Mouse (Mus musculus) olfactory bulb, adult 2 months (tissue): Measurements from ENCODE around the gene Prss50. TPM values are rescaled to one million over a fixed set of nuclear protein-coding genes. Genes with fewer than 3 reads are reported as not detected.

Experiments used
- H3K27ac ChIP-seq: fragments of 200-500 bp; 2 replicates; pipeline ENCODE4 v1.5.1; 2012; ENCODE audit warnings: low read depth, low read length; ENCODE audit not compliant: insufficient read depth
- H3K4me1 ChIP-seq: fragments of 200-500 bp; 2 replicates; pipeline ENCODE4 v1.6.1; 2012; ENCODE audit warnings: low read length; ENCODE audit not compliant: control insufficient read depth, insufficient read depth
- H3K4me3 ChIP-seq: fragments of 200-500 bp; 2 replicates; pipeline ENCODE4 v1.5.1; 2012; ENCODE audit warnings: mild to moderate bottlenecking, low read depth, low read length, moderate library complexity; ENCODE audit not compliant: insufficient read depth
- CTCF ChIP-seq: fragments of 200-500 bp; IDR thresholded peaks from 2 replicates; pipeline ENCODE4 v1.5.1; 2012; ENCODE audit warnings: low read depth, mild to moderate bottlenecking, low read length, moderate library complexity; ENCODE audit not compliant: insufficient read depth
- POLR2A ChIP-seq: fragments of 200-500 bp; IDR thresholded peaks from 2 replicates; pipeline ENCODE4 v1.6.1; 2012; ENCODE audit warnings: mild to moderate bottlenecking, low read depth, low read length, moderate library complexity; ENCODE audit not compliant: insufficient read depth
- WGBS: fragments of 180-500 bp; shearing (Covaris S2); methylation state at CpG from one replicate; pipeline ENCODE4 v1.1.7; 2018; 5-methylcytosine and 5-hydroxymethylcytosine counted together
- polyA plus RNA-seq: library from polyadenylated mRNA; stranded (reverse); fragments of >200 nt; gene quantifications from 2 replicates; pipeline ENCODE4 v1.2.4, GENCODE M21; 2012; ENCODE audit warnings: low replicate concordance; ENCODE audit not compliant: missing spikeins, insufficient read depth, insufficient read length

Prss50 gene
- polyA plus RNA-seq, 1 experiment: not detected

DNA sequence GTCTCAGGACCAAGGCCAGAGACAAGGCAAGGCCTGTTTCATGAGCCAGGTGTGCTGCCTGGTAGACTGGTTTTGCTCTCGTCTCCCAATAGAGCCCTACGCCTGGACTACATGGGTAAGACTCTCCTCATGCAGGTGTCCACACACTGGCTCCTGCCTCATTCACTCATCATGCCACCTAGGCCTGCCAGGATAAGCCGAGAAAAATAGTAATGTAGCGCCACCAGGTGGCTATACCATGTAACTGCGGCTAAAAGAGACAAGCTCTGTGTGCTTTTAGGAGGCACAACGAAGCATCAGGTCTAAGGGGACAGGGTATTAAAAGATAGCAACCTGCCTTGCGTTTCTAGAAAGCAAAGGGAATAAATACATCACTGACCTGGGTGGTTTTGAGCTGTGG lies 13.3 kb downstream of the Prss50 start:
- Histone ChIP-seq H3K4me3 (no peak overlapping the region), H3K4me1 (peaks cover 9% of the 10 kb centered on the region), H3K27ac (no peak overlapping the region)
- WGBS: 33% methylated on average over 7 of the region's 7 CpGs
- TF ChIP-seq CTCF (peak; percentile 39; the same call in 1 of the 2 replicates), POLR2A (no peak)

DNA sequence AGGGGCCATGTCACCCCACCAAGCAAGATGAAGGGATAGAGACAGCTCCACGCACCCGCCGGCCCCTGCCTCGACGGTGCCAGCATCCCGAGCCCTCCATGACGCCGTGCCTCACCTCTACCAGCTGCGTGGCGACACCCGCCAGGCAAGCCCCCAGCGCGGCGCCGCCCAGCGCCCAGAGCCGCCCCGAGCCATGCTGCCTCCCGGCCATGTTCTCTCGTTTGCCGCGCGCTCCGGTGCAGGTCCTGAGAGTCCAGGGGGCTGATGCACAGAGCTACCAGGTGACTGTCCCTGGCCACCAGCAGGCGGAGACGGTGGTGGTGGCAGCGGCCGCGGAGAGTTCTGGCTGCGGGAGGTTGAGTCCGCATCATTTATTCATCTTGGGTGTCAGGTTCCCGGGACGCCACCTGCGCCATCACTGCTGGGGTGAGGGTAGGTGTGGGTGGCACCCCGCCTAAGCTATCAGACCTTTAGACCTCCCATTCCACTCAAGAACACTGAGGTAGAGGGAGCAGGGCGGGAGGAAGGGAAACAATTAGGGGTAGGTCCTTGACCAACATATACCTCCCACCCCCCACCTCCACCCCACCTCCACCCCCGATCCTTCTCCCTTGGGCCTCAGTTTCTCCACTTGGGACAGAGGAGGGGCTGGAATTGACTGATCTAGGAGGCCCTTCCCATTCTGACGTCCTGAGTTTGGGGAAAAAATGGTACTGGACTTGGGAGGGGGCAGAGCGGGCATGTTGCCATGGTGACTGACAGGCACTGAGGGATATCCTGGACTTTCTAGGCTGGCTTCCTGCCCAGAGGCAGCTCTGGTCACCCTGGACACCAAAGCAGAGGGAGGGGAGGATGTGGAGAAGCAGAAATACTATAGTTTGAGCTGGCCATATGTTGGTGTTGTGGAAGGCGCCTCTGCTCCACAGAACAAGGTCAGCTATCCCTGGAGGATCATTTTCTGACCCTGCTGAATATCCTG lies 16.2 kb downstream of the Prss50 start:
- H3K27ac ChIP-seq: no peak overlapping the region
- H3K4me1 ChIP-seq: peaks cover 9% of the 10 kb centered on the region
- WGBS: 12% methylated on average over 40 of the region's 40 CpGs
- TF ChIP-seq POLR2A (no peak), CTCF (no peak)
- H3K4me3 ChIP-seq: peak overlapping the region; percentile 28

DNA sequence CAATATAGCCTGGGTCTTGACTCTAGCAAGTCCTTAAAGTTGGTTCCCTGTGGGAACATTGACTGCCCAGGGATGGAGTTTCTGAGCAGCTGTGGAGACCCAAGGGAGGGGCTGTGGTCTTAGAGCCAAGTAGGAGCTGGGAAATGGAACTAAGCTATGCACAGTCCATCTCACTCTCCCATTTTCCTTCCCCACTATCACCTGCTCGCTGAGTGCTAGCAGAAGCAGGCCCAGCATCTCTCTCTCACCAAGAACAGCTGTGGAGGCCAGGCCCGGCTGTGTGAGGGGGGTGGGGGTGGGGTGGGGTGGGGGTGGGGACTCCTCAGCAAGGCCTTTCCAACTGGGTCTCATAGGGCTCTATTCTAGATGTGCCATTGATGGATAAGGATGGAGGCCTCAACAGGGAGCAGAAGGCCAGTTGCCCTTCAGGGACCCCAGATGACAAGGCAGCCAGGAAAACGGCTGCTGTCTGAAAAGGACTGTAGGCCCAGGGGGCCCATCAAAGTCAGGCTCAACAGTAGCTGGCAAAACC lies 17.0 kb downstream of the Prss50 start:
- WGBS: 34% methylated on average over 3 of the region's 3 CpGs
- no peak for TF ChIP-seq POLR2A
- TF ChIP-seq CTCF: no peak
- Histone ChIP-seq H3K27ac (no peak overlapping the region), H3K4me1 (peaks cover 14% of the 10 kb centered on the region), H3K4me3 (no peak overlapping the region)

DNA sequence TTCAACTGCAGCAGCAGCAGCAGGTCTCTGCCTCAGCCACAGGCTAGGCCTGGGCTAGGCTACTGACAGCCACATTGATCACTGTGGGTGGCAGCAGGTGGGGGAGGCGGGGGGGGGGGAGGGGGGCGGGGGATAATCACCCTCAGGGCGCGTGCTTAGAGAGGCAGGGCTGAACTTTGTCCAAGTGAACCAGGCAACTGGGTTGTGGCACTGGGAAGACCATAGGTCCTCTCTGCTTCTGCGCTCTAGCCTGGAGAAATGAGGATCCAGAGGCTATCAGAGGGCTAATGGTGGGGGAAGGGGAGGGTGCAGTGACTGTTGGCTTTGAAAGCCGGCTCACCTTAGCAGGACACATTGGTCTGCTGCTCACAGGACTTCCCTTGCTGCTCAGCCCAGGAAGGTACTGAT lies 17.5 kb downstream of the Prss50 start:
- TF ChIP-seq POLR2A (no peak), CTCF (no peak)
- 39% methylated on average over 6 of the region's 6 CpGs for WGBS
- no peak overlapping the region for H3K4me3 ChIP-seq
- peaks cover 20% of the 10 kb centered on the region for H3K4me1 ChIP-seq
- H3K27ac ChIP-seq: no peak overlapping the region

DNA sequence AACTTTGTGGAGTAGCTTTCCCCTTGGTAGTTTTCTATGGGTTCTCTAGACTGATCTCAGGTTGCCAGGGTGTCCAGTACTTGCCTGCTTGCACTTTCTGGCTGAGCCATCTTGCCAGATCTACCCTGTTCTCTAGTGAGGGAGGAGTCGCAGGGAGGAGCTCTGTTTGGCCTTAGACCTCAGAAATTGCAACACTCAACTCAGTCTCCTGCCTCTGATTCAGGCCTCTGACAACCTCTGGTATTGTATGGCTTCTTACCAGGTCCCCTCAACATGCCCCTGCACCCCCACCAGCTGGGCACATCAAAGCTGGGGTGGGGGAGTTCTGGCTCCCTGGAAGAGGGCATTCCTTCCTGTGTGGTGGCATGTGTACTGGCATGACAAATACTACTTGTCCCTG lies 19.6 kb downstream of the Prss50 start:
- Histone ChIP-seq H3K4me3 (no peak overlapping the region), H3K27ac (no peak overlapping the region), H3K4me1 (peaks cover 22% of the 10 kb centered on the region)
- no peak for TF ChIP-seq POLR2A
- no peak for TF ChIP-seq CTCF
- WGBS: 75% methylated on average over 1 of the region's 1 CpGs

DNA sequence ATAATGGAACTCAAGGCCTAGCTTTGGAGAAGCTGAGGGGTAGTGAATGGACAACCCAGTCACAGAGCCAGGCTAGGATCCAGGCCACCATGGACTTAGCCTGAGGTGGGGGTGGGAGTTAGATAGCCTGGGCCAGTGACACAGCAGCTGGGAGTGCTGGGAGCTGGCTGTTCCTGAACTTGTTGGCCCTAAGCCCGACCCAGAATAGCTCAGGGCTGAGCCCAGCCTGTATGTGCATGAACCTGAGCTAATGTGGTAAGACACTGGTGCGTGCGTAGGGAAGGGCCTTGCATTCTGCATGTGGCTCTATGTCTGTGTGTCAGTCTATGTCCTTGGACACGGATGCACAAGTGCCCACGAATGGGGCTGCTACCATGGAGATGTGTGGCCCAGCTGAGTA lies 20.1 kb downstream of the Prss50 start:
- Histone ChIP-seq H3K4me1 (peaks cover 22% of the 10 kb centered on the region), H3K27ac (no peak overlapping the region), H3K4me3 (no peak overlapping the region)
- TF ChIP-seq CTCF: no peak
- TF ChIP-seq POLR2A: no peak
- WGBS: 82% methylated on average over 5 of the region's 5 CpGs

DNA sequence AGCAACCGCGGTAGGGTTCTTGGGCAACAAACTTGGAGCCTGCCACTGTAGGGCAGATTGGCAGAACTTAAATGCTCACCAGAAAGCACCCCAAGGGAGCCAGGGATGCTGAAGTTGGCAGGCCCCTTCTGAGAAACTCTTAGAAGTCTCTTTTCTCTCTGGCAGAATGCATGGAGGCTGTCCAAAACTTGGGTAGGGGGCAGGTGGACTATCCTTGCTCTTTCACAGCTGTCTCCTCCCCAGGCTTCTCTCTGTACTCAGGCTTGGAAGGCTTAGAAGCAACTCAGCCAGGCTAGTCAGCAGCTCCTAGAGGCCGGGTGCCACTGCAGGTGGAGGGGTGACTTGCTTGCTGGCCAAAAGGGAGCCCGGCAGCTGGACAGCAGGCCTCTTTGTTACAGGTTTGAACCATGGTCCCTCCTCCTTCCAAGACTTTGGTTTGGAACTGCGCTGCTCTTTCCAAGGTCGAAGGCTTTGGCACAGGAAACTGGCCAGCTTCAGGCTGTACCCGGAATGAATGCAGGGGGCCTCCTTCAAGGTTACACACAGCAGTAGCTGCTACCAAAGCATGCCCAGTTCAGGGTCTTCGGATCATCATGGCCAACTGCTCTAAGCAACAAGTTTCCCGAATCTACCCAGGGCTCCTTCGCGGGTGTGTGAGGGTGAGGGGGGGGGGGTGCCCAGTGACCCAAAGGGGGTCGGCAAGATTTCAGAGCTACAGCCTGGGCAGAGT lies 21.6 kb downstream of the Prss50 start, which contains the start of gene Als2cl:
Gene Als2cl, plus strand, starts transcription at position 680 of the 730 bp plus-strand sequence.
- WGBS: 25% methylated on average over 12 of the region's 12 CpGs
- Histone ChIP-seq H3K27ac (0 out of 2 replicates have a peak within 1 kb of the TSS, but pooled peaks have one; percentile 21), H3K4me3 (peak within 1 kb of the TSS; percentile 46), H3K4me1 (peaks cover 13% of the 10 kb centered on the region)
- TF ChIP-seq POLR2A: no peak
- no peak for TF ChIP-seq CTCF

DNA sequence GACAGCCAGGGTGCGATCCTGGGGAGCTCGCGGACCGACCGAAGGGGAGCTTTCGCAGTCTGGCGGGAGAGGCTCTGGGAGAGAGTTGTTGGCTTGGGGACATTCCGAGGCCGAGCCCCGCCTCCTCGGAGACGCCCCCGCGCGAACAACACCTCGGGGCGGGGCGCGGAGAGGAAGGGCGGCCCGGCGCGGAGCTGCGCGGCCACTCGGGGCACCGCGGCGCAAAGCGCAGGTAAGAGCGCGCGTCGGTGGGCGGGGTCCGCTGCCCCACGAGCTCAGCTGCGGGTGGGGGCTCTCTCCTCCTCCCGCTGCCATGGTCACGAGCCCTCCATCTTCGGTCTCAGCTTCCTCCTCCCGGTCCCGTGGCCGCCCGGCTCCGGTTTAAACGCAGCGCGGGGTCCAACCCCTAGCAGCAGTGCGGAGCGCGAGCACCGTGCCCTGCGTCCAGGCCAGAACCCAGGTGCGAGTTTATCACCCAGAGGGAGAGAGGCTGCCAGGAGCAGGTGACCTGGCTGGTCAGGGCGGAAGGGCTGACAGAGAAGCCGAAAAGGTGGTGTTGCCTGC lies 22.3 kb downstream of the Prss50 start, which contains the start of gene Tmie:
Gene Tmie, minus strand, starts transcription at position 116 of the 564 bp plus-strand sequence.
- no peak for TF ChIP-seq POLR2A
- TF ChIP-seq CTCF: no peak
- H3K4me1 ChIP-seq: peaks cover 13% of the 10 kb centered on the region
- H3K27ac ChIP-seq: 0 out of 2 replicates have a peak within 1 kb of the TSS, but pooled peaks have one; percentile 21
- WGBS: 1% methylated on average over 57 of the region's 57 CpGs
- H3K4me3 ChIP-seq: peak within 1 kb of the TSS; percentile 46
